Mouse (Mus musculus) left cerebral cortex, adult 2 months (tissue): ENCODE data around the gene Gfpt1. TPM values are rescaled to one million over a fixed set of nuclear protein-coding genes. Genes with fewer than 3 reads are reported as not detected.
A peak's percentile ranks its signal among the peaks of the same experiment; 100 is the strongest.

ENCODE experiments used
- DNase-seq, 2 experiments: peaks; one replicate each; pipeline ENCODE4 v3.0.0; 2021 to 2022; ENCODE audit warnings: low spot score in 2 of 2, mixed read lengths in 1 of 2; ENCODE audit errors: extremely low spot score in 1 of 2
- H3K27ac ChIP-seq: fragments of 200-600 bp; 2 replicates; pipeline ENCODE4 v1.8.1; 2022
- H3K4me3 ChIP-seq: fragments of 200-600 bp; 2 replicates; pipeline ENCODE4 v1.8.1; 2022
- CTCF ChIP-seq: fragments of 200-600 bp; IDR thresholded peaks from 2 replicates; pipeline ENCODE4 v1.8.1; 2022; ENCODE audit warnings: antibody characterized with exemption, mild to moderate bottlenecking, moderate library complexity
- intact Hi-C: fragments of 180-260 bp; cut with DNase I; formaldehyde crosslinking; loops from one replicate; pipeline ENCODE4 v1.15.1; 2025
- total RNA-seq, 2 experiments: library from RNA; stranded (reverse); gene quantifications; 2 replicates each; pipeline ENCODE4 v1.2.3; 2021

Gfpt1 gene
- total RNA-seq, 2 experiments from 2014 or later: 51.5 to 56.0 TPM

- DNase-seq: no peak
- Histone ChIP-seq H3K4me3 (no peak overlapping the region), H3K27ac (no peak overlapping the region)
- no peak for TF ChIP-seq CTCF
- intact Hi-C loops: no loop called here
These were observed 87.2 kb downstream of the Gfpt1 start for GRCm38 (mm10) chr6:87129861-87130260.

GRCm38 (mm10) chr6:87130628-87131027 lies 88.0 kb downstream of the Gfpt1 start:
- intact Hi-C loops: no loop called here
- no peak for TF ChIP-seq CTCF
- DNase-seq: no peak
- Histone ChIP-seq H3K4me3 (no peak overlapping the region), H3K27ac (no peak overlapping the region)

- peak; percentile 21 for TF ChIP-seq CTCF
- Histone ChIP-seq H3K4me3 (no peak overlapping the region), H3K27ac (no peak overlapping the region)
- no peak for DNase-seq
- intact Hi-C loops: no loop called here
These were observed 88.4 kb downstream of the Gfpt1 start for GRCm38 (mm10) chr6:87131078-87131477.

- no peak overlapping the region for H3K4me3 ChIP-seq
- H3K27ac ChIP-seq: peak overlapping the region; percentile 79
- intact Hi-C loops: no loop called here
- TF ChIP-seq CTCF: no peak
- no peak for DNase-seq
These were observed 90.9 kb downstream of the Gfpt1 start for GRCm38 (mm10) chr6:87133520-87133919.

- no peak for TF ChIP-seq CTCF
- intact Hi-C loops: no loop called here
- no peak for DNase-seq
- Histone ChIP-seq H3K4me3 (no peak overlapping the region), H3K27ac (peak overlapping the region; percentile 79)
These were observed 91.4 kb downstream of the Gfpt1 start for GRCm38 (mm10) chr6:87133966-87134546.

- no peak for DNase-seq
- TF ChIP-seq CTCF: no peak
- intact Hi-C loops: no loop called here
- Histone ChIP-seq H3K4me3 (no peak overlapping the region), H3K27ac (no peak overlapping the region)
These were observed 95.8 kb downstream of the Gfpt1 start for GRCm38 (mm10) chr6:87138479-87138878.

- intact Hi-C loops: no loop called here
- no peak overlapping the region for H3K27ac ChIP-seq
- no peak for TF ChIP-seq CTCF
These were observed 97.3 kb downstream of the Gfpt1 start for GRCm38 (mm10) chr6:87139796-87140553.

More at GRCm38 (mm10) chr6:87139796-87140553, 97.3 kb downstream of the Gfpt1 start:
- no peak for DNase-seq
- H3K4me3 ChIP-seq: no peak overlapping the region

Other genes with a start within 250 kb of the Gfpt1 start
- 1 to 10 TPM; 6.5 to 7.7 TPM for gene Anxa4, start 249.3 kb upstream of the Gfpt1 start, total RNA-seq
- gene Aak1, start 193.3 kb upstream of the Gfpt1 start, total RNA-seq: 100 to 1,000 TPM; 442 to 463 TPM
- gene Nfu1, start 33.6 kb upstream of the Gfpt1 start, total RNA-seq: 10 to 100 TPM; 56.0 to 57.2 TPM
- gene D6Ertd527e, start 61.9 kb downstream of the Gfpt1 start, total RNA-seq: not detected